Mouse (Mus musculus) bone marrow, adult 2 months (tissue): ENCODE results near the gene Nufip1.

Experiments used
- CTCF ChIP-seq: fragments of 200-500 bp; IDR thresholded peaks from 2 replicates; pipeline ENCODE4 v1.5.1; 2011; ENCODE audit warnings: low read length, control low read depth; ENCODE audit not compliant: control insufficient read depth, insufficient read depth
- POLR2A ChIP-seq: fragments of 200-500 bp; IDR thresholded peaks from 2 replicates; pipeline ENCODE4 v1.6.1; 2011; ENCODE audit warnings: low read depth, mild to moderate bottlenecking, control low read depth, low read length, borderline replicate concordance; ENCODE audit not compliant: control insufficient read depth

DNA sequence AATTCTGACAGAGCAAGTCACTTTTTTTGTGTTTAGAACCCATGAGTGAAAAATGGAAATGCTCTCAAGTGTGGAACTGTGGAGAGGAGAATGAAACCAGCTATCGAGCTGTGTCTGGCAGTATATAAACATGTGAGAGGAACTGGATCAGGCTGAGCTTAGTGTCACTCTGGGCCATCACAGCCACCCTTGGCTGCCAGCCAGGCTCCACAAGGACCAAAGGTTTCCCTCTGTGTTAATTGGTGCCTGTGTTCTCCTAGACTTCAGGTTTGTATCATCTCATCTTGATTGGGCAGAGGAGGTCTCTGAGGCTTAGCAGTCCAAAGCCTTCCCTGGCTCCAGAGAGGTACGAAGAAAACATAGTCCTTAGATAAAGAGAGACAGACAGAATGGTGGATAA is 38.1 kb upstream of the Nufip1 start:
- TF ChIP-seq POLR2A (no peak), CTCF (no peak)
